Mouse (Mus musculus) adrenal gland, postnatal 25 days (tissue): ENCODE measurements around the gene Vmn2r91. TPM values are rescaled to one million over a fixed set of nuclear protein-coding genes. Genes with fewer than 3 reads are reported as not detected.
"Not testable (repeated sequence)": the region's sequence is repeated elsewhere in the genome, so short reads cannot be mapped to it uniquely, and the experiment has no call there.

Source experiments
- DNase-seq: peaks from one replicate; pipeline ENCODE4 v3.0.0; 2021; ENCODE audit warnings: mixed read lengths
- long read RNA-seq: library from polyadenylated mRNA; stranded (forward); transcript quantifications from one replicate; pipeline ENCODE4 v2.0.0, GENCODE M21; 2021
- total RNA-seq: library from RNA; stranded (reverse); gene quantifications from 2 replicates; pipeline ENCODE4 v1.2.3, GENCODE M21; 2021

Gene Vmn2r91
- total RNA-seq: not detected in 2 replicates
- long read RNA-seq: 0 reads

DNA sequence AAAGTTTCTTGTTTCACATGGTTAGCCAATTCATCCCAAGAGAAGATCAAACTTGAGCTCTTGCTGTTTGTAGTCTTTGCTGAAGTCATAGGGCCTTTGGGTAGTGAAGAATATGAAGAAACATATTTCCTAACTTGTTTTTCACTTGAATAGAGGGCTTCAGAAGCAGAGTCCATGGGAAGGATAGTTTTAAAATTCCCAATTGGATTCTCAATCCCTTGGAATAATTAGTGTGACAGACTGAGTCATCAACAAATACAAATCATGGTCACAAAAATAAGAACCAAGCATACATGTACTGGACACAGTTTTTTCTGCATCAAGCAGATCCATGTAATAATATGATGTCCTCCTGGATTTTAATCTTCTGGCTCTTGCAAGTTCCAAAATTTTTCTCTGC lies at the start of gene Vmn2r91:
Gene Vmn2r91, plus strand, starts transcription at position 301 of the 400 bp plus-strand sequence.
- DNase-seq: not testable (repeated sequence)

DNA sequence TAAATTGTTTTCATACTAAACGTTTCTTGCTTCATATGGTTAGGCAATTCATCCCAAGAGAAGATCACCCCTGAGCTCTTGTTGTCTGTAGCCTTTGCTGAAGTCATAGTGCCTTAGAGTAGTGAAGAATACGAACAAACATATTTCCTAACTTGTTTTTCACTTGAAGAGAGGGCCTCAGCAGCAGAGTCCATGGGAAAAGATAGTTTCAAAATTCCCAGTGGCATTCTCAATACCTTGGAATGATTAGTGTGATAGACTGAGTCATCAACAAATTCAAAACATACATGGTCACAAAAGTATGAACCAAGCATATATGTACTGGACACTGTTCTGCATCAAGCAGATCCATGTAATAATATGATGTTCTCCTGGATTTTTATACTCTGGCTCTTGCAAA lies 35.7 kb upstream of the Vmn2r91 start, which contains the start of gene Vmn2r124:
Gene Vmn2r124, plus strand, starts transcription at position 301 of the 400 bp plus-strand sequence.
- no peak for DNase-seq

DNA sequence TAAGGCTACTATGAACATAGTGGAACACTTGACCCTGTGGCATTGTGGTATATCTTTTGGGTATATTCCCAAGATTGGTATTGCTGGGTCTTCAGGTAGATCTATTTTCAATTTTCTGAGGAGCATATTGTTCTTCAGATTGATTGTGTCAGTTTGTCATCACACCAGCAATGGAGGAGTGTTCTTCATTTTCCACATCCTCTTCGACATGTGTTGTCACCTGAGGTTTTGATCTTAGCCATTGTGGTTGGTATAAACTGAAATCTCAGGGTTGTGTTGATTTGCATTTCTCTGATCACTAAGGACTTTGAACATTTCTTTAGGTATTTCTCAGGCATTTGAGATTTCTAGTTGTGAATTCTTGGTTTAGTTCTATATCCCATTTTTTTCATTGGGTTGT lies 10.8 kb downstream of the Vmn2r91 start:
- not testable (repeated sequence) for DNase-seq

DNA sequence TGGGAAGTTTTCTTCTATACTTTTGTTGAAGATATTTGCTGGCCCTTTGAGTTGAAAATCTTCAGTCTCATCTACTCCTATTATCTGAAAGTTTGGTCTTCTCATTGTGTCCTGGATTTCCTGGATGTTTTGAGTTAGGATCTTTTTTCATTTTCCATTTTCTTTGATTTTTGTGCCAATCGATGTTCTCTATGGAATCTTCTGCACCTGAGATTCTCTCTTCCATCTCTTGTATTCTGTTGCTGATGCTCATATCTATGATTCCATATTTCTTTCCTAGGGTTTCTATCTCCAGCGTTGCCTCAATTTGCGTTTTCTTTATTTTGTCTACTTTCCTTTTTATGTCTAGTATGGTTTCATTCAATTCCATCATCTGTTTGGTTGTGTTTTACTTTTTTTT lies 17.4 kb downstream of the Vmn2r91 start:
- DNase-seq: not testable (repeated sequence)

- not testable (repeated sequence) for DNase-seq
Measured at GRCm38 (mm10) chr17:18151587-18151986, 66.8 kb downstream of the Vmn2r91 start, which contains the start of gene Vmn2r92. Gene Vmn2r92, plus strand, starts transcription at chr17:18151887.

DNA sequence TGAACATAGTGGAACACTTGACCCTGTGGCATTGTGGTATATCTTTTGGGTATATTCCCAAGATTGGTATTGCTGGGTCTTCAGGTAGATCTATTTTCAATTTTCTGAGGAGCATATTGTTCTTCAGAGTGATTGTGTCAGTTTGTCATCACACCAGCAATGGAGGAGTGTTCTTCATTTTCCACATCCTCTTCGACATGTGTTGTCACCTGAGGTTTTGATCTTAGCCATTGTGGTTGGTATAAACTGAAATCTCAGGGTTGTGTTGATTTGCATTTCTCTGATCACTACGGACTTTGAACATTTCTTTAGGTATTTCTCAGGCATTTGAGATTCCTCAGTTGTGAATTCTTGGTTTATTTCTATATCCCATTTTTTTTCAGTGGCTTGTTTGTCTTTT lies 76.4 kb downstream of the Vmn2r91 start:
- DNase-seq: not testable (repeated sequence)

Other genes starting within 250 kb of the Vmn2r91 start
- gene Has1, start 229.8 kb upstream of the Vmn2r91 start, total RNA-seq: not detected in 2 replicates
- gene Fpr1, start 201.1 kb upstream of the Vmn2r91 start, total RNA-seq: 0.24 TPM in 1 of 2 replicates, not detected in the other
- gene Fpr2, start 197.2 kb upstream of the Vmn2r91 start, total RNA-seq: not detected in 2 replicates
- not detected in 2 replicates for gene Fpr3, start 197.2 kb upstream of the Vmn2r91 start, total RNA-seq
- not detected in 2 replicates for gene Fpr-rs4, start 63.3 kb upstream of the Vmn2r91 start, total RNA-seq
- gene Vmn2r124, start 35.6 kb upstream of the Vmn2r91 start, total RNA-seq: not detected in 2 replicates
- not detected in 2 replicates for gene Vmn2r92, start 66.9 kb downstream of the Vmn2r91 start, total RNA-seq
- gene Vmn2r94, start 192.7 kb downstream of the Vmn2r91 start, total RNA-seq: not detected in 2 replicates
- gene Vmn2r93, start 213.1 kb downstream of the Vmn2r91 start, total RNA-seq: not detected in 2 replicates